Mouse (Mus musculus): ENCODE measurements around the gene Il1f10.
A peak's percentile ranks its signal among the peaks of the same experiment; 100 is the strongest.

Il1f10 gene

DNA sequence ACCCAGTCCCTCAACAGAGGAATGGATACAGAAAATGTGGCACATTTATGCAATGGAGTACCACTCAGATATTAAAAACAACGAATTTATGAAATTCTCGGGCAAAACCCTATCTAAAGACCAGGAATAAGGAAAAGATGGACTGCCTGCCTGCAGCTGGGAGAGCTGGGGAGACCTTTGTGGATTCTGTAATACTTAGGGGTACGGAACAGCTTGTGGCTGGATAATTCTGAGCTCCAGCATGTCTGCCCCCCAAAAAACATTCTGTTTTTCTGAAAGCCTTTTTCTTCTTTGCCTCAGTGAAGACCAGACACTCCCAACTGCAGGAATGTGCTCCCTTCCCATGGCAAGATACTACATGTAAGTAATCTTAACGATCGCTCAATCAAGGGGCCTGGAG is at the start of gene Il1f10:
Gene Il1f10, plus strand, starts transcription at position 301 of the 400 bp plus-strand sequence.
- DNase-seq = no peak

DNA sequence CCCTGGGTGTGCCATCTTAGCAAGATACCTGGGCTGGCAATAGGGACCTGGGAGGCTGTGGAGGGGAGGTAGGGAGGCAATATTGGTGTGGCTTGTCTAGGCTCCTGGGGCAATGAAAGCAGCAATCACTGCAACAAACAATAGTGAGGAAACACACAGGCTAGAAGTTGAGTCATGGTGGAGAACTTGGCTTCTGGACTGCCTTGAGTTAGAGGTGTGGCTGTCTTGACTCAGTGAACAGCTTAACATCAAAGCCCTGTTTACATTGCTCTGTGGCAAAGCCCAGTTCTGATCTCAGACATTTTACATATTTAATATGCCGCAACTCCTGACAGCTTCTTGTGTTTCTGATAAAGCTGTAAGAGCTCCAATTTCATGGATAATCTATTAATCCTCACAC is 23.5 kb upstream of the Il1f10 start:
- DNase-seq = no peak

DNA sequence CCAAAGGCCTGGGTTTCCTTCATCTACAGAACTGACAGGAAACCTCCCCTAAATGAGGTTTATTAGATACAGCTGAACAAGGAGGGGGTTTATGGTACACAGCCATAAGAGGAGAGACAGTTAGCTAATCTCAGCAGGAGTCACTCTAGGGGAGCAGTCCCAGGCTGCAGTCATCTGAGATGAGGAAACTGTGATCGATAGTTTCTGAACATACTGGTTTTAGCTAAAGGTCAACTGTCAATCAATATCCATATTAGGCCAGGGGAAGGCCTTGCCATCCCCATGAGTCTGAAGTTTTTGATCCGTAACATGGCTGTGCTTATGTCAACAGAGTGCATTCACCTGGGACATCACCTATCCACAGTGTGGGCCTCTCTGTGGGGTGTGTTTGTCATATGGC is 17.4 kb upstream of the Il1f10 start:
- DNase-seq = no peak

DNA sequence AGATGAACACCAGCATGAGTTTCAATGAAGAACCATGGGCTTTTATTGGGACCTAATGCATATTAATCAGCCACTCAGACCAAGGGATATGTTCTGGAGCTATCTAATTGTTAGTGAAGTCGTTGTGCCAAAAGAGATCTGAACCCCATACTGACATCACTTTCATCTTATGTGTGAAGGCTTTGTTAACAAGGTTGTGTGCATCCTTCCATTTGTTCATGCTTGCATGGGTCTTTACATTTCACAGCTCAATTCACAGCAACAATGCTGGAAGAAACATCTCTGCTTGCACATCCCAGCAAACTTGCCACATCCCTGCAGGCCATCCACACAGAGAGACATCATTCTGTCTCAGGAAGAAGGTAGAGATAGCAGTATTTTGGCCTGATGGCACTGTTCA is 15.8 kb upstream of the Il1f10 start:
- no peak for DNase-seq

DNA sequence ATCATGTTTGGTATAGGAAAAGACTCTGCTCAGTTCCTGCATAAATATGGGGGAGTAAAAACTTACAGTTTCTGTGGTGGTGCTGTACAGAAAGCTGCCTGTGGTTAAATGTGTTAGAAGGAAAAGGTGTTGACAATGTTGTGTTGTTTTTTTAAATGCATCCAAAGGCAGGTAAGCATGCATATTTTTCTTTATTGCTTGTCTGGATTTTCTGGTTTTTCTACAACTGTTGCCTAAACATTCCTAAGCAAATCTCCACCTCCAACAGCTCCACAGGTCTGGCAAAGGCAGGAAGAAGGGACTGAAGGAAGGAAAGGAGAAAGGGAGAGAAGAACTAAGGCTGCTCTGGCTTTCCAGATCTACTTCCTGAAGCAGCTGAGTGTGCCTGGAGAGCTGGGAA is 14.3 kb upstream of the Il1f10 start, which contains the start of gene Il1f5:
Gene Il1f5, plus strand, starts transcription at position 301 of the 400 bp plus-strand sequence.
- no peak for DNase-seq

DNA sequence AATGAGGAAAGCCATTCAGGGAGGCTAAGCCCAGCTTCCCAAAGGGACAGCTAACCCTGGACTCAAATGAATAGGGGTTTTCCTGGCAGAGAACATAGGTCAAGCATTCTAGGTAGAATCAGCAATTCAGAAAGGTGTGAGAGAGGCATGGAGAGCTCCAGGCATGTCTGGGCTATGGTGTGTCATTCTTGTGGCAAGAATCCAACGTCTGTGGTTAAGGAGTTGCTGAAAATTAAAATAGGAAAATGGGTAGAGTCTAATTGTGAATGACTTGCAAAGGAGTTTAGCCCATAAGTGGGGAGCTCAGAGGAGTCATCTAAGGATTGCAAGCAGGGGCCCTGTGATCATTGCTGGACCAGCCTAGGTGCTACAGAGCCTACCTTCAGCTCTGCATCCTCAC is 3.6 kb downstream of the Il1f10 start:
- no peak for DNase-seq

DNA sequence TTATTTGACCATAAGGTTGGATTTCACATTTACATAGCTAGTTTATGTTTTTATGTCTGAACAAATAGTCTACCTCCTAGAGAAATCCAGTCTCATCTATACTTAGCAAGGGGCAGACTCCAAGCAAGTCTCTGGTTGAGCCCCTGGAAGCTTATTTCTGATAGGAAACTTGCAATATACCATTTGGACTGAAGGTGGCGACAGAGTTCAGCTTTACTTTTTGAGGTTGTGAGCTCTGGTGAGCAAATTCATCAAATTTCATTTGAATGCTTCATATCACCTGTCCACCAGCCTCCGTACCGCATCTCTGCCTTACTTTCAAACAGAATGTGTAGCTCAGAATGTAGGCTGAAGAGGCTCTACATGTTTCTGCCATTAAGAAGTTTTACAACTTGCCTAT is 5.8 kb downstream of the Il1f10 start:
- DNase-seq = peak in 1 of 2 experiments; percentile 13

DNA sequence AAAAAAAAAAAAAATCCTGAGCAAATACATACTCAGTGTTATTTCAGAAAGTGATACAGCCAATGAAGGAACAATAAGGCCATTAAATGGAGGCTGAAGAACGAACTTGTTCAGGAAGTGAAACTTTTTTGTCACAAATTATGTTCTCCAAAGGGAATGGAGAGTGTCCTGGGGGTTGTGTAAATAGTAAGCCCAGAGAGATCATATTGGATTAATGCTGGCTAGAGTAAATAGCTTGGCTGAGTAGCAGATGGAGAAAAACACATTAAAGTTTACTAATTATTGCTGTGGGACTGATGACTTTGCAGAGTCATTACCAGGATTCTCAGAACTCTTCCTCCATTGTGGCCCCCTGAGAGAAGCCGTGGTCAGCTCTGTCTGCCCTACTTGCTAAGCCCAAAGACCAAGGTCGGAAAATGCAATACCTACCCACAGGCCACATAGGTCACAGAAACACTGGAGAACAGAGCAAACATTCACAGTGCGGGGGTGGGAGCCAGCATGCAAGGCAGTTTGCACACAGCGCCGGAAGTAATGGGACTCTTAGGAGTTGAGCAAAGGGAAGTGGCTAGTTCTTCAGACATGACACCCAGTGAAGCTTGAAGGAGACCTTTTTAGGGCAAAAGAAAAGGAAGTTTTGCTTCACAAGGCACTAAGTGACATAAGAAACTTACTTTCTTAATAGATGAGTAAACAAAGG is 20.5 kb downstream of the Il1f10 start:
- peak; percentile 55 to 58 for DNase-seq

DNA sequence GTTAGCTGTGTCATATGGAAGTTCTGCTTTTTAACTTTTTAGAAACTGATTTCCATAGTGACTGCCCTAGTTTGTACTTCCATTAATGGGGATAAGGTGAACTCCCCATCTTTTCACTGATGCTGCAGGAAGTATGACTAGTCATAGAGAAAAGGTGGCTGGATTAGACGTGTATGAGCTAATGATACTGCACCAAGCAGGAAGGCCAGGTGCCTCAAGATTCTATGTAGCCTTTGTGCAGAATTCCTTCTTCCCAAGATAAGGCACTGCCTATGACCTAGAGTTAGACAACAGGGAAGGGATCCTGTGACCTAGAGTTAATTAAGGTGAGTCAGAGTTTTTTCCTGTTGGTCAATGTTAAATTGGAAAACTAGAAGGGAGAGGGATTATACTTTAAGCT is 25.9 kb downstream of the Il1f10 start:
- no peak for DNase-seq

GRCm38 (mm10) chr2:24317919-24318598 is 27.1 kb downstream of the Il1f10 start:
- no peak for DNase-seq

GRCm38 (mm10) chr2:24335333-24335732 is 44.3 kb downstream of the Il1f10 start:
- no peak for DNase-seq

- DNase-seq = no peak
Measured at GRCm38 (mm10) chr2:24336545-24336944, 45.5 kb downstream of the Il1f10 start, which contains the start of gene Il1rn. Gene Il1rn (plus strand): TSS chr2:24336853.

DNA sequence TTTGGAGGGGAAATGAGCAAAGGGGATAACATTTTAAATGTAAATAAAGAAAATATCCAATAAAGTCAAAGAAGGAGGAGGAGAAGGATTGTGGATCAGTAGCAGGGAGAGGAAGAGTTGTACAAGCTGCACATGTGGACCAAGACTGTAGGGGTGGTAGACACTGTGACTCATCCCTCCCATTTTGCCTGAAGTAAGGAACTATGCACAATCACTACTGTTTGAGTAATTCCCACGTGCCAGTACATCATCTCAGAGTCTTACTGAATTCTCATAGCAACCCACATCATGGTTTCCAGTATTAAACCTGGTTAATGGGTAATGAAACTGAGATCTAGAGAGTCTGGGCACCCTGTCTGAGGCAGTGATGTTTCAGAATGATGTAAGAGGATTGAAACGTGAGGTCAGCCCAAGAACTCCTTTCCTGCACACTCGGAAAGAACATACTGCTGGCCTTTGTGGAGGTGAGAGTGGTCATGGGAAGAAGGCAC is 50.4 kb downstream of the Il1f10 start:
- no peak for DNase-seq

Measured in lung, adult 18-20 months (tissue).